Mouse (Mus musculus) liver, embryonic 14.5 days (tissue): Measurements from ENCODE around the gene Glipr1l1.

Experiments used
- CTCF ChIP-seq: IDR thresholded peaks from 2 replicates; pipeline ENCODE4 v1.5.1; 2016; ENCODE audit warnings: antibody characterized with exemption, low read depth, control low read depth
- EP300 ChIP-seq: IDR thresholded peaks from 2 replicates; pipeline ENCODE4 v1.6.1; 2016; ENCODE audit warnings: antibody characterized with exemption, low read depth

DNA sequence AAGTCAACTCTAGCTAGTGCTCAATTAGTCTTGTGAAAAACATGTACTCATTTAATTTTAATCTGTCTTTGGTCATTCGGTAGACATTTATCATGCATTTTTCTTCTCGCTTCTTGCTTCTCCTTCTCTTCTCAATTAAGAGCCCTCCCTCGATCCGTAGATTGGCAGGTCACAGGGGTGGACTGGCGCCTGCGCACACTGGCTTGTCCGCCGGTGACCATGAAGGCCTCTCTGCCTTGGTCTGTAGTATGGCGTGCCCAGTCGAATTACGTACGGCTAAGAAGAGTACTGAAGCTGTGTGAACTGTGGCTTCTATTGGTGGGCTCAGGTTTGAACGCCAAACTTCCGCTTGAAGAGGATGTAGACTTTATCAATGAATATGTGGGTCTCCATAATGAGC lies 23.2 kb downstream of the Glipr1l1 start, which contains the start of gene Glipr1l2:
- TF ChIP-seq CTCF (no peak), EP300 (no peak)
